Mouse (Mus musculus) intestine, embryonic 14.5 days (tissue): Measurements from ENCODE around the gene Olfr194. TPM values are rescaled to one million over a fixed set of nuclear protein-coding genes. Genes with fewer than 3 reads are reported as not detected.
"Not testable (repeated sequence)": the region's sequence is repeated elsewhere in the genome, so short reads cannot be mapped to it uniquely, and the experiment has no call there.

Experiments used
- ATAC-seq: fragments of 200-750 bp; cut with Nextera tagmentation; replicated peaks from 2 replicates; pipeline ENCODE4 v1.8.0; 2017; ENCODE audit warnings: low read depth, moderate number of reproducible peaks, moderate TSS enrichment, moderate library complexity; ENCODE audit not compliant: low FRiP score, low TSS enrichment
- DNase-seq: peaks from one replicate; pipeline ENCODE4 v3.0.0-alpha.2; 2018; ENCODE audit warnings: low spot score
- H3K27ac ChIP-seq: fragments of 300-500 bp; sonication (generic); 2 replicates; pipeline ENCODE4 v1.5.1; 2014; ENCODE audit warnings: low read depth, mild to moderate bottlenecking, control low read depth
- H3K27me3 ChIP-seq: fragments of 300-500 bp; sonication (generic); replicated peaks from 2 replicates; pipeline ENCODE4 v1.6.1; 2014; ENCODE audit warnings: low read length, control low read depth; ENCODE audit not compliant: control insufficient read depth, insufficient read depth
- H3K36me3 ChIP-seq: fragments of 300-500 bp; sonication (generic); 2 replicates; pipeline ENCODE4 v1.6.1; 2014; ENCODE audit warnings: low read length, control low read depth; ENCODE audit not compliant: control insufficient read depth, insufficient read depth
- H3K4me1 ChIP-seq: fragments of 300-500 bp; sonication (generic); replicated peaks from 2 replicates; pipeline ENCODE4 v1.6.1; 2014; ENCODE audit warnings: low read length, control low read depth, mixed read lengths; ENCODE audit not compliant: control insufficient read depth, insufficient read depth
- H3K4me2 ChIP-seq: fragments of 300-500 bp; sonication (generic); 2 replicates; pipeline ENCODE4 v1.6.1; 2014; ENCODE audit warnings: low read length
- H3K4me3 ChIP-seq: fragments of 300-500 bp; sonication (generic); 2 replicates; pipeline ENCODE4 v1.5.1; 2014; ENCODE audit warnings: low read depth, low read length, control low read depth, mixed read lengths
- H3K9ac ChIP-seq: fragments of 300-500 bp; sonication (generic); 2 replicates; pipeline ENCODE4 v1.6.1; 2014; ENCODE audit warnings: mild to moderate bottlenecking, low read length
- H3K9me3 ChIP-seq: fragments of 300-500 bp; sonication (generic); 2 replicates; pipeline ENCODE4 v1.6.1; 2016; ENCODE audit warnings: low read length, control low read depth; ENCODE audit not compliant: control insufficient read depth
- WGBS: fragments of 180-500 bp; shearing (Covaris S2); extraction: QIAGEN DNeasy Blood & Tissue Kit; methylation state at CpG from one replicate; pipeline ENCODE4 v1.1.7; 2014; 5-methylcytosine and 5-hydroxymethylcytosine counted together
- polyA plus RNA-seq: library from polyadenylated mRNA; unstranded; fragments of >200 nt; fragmentation: Nextera tagmentation; extraction: Ambion mirVana; gene quantifications from 2 replicates; pipeline ENCODE4 v1.2.1, GENCODE M21; 2014

Gene Olfr194
- polyA plus RNA-seq, 1 experiment from 2014 or later = not detected

DNA sequence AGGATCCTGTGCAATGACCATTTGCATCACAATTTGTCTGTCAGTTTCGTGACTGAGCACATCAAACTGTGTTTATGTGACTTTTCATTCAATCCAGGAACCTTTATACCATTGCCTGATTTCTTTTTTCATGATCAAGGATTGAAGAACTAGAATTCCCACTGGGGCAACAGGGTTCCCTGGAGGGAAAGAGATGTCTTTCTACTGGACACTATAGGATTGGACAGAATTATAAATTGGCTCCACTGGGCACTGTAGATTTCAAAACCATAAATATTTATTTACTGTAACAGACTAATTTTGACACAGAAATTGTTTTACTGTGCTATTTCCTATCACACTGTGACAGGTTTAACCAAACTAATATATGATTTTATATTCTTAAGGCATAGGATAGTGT is 31.1 kb downstream of the Olfr194 start, which contains the start of gene Olfr191:
TSS of gene Olfr191 (minus strand) at position 101 of the 400 bp plus-strand sequence.
- H3K27me3 ChIP-seq, H3K4me2 ChIP-seq, ATAC-seq, H3K4me3 ChIP-seq, H3K27ac ChIP-seq, DNase-seq, H3K9ac ChIP-seq, H3K36me3 ChIP-seq, H3K4me1 ChIP-seq, H3K9me3 ChIP-seq: not testable (repeated sequence)
- WGBS = 61% methylated on average over 1 of the region's 1 CpGs

DNA sequence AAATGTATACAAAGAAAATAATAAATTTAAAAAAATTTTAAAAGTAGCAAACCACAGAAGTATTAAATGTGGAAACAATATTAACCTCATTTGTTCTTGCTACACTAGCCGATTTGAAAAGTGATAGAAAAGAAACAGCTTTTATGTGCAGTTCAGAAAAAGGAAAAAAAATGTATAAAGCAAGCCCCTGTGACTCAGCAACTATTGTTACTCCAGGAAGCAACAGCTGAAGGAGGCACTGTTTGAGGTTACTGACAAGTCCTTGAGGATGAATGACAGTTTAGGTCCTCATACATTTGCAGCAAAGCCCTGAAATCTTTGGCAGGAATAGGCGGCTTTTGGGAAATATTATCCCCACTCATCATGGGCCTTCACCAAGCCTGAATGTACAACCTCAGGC is 39.8 kb downstream of the Olfr194 start:
- H3K9me3 ChIP-seq, H3K4me2 ChIP-seq, H3K4me1 ChIP-seq, H3K4me3 ChIP-seq, H3K36me3 ChIP-seq, DNase-seq, ATAC-seq, H3K27ac ChIP-seq, H3K9ac ChIP-seq, H3K27me3 ChIP-seq: not testable (repeated sequence)
- 84% methylated on average over 2 of the region's 2 CpGs for WGBS

DNA sequence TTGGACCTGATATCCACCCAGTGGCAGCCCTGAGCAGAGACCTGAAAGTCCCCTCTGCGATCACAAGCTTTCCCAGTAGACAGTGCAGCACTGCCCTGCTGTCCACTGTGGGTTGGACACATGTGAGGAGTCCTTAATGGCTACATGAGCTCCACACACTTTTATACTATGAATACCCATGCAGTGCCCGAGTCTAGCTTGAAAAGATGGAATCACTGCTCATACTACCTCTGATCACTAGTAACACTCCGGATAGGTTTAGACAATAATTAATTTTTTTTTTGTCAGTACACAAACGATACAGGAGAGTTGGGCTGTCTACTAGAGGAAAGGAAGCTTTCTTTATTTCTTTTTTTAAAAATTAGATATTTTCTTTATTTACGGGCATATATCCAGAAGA is 43.0 kb downstream of the Olfr194 start, which contains the start of gene Olfr190:
TSS of gene Olfr190 (minus strand) at position 101 of the 400 bp plus-strand sequence.
- ATAC-seq (no peak), DNase-seq (no peak)
- Histone ChIP-seq H3K9me3 (no peaks in the 10 kb centered on the region), H3K4me2 (no peak within 1 kb of the TSS), H3K4me3 (no peak within 1 kb of the TSS), H3K27ac (no peak within 1 kb of the TSS), H3K36me3 (no peaks in the 10 kb centered on the region), H3K4me1 (no peaks in the 10 kb centered on the region), H3K27me3 (no peaks in the 10 kb centered on the region), H3K9ac (no peak within 1 kb of the TSS)
- 93% methylated on average over 5 of the region's 5 CpGs for WGBS

DNA sequence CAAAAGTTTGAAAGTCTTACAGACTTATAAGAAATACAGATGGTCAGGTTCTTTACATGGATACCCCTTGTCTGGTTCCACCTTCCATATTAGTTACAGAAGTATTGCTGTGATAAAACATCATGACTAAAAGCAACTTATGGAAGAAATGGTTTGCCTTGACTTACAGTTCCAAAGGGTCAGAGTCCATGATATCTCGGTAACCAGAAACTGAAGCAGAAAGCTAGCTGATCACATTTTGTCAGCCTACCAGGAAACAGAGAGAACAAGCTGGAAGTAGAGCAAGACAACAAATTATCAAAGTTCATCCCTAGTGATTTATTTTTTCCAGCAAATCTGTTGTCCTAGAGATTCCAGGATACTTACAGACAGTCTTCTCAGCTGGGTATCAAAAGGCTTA is 47.3 kb downstream of the Olfr194 start:
- WGBS = 85% methylated on average over 1 of the region's 1 CpGs
- Histone ChIP-seq H3K4me1 (no peaks in the 10 kb centered on the region), H3K27me3 (no peaks in the 10 kb centered on the region), H3K4me3 (no peak overlapping the region), H3K4me2 (no peak overlapping the region), H3K9me3 (no peaks in the 10 kb centered on the region), H3K9ac (no peak overlapping the region), H3K27ac (no peak overlapping the region), H3K36me3 (no peaks in the 10 kb centered on the region)
- ATAC-seq (no peak), DNase-seq (no peak)

DNA sequence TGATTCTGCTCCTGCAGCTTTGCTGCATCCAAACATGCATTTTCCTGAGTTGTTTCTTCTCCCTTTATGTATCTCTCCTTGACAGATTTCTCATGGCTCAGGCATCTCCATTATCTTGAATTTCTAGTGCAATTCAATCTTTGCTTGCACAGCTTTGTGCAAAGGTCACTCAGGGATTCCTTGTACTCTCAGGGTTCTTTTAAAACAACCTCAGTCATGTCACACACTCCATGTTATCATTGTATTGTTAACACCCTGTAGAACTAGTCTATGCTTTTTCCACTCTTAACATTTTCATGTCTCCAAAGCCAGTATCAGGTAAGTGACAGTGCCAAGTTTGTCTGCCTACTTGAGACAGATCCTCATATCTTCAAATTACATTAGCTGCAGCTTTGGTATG is 49.1 kb downstream of the Olfr194 start:
- no peak for DNase-seq
- Histone ChIP-seq H3K27ac (no peak overlapping the region), H3K27me3 (no peaks in the 10 kb centered on the region), H3K9ac (no peak overlapping the region), H3K4me2 (no peak overlapping the region), H3K4me3 (no peak overlapping the region), H3K36me3 (no peaks in the 10 kb centered on the region), H3K4me1 (no peaks in the 10 kb centered on the region), H3K9me3 (no peaks in the 10 kb centered on the region)
- ATAC-seq = no peak

Other genes with a start within 250 kb of the Olfr194 start
- not detected in 2 replicates for gene Olfr177, start 246.3 kb downstream of the Olfr194 start, polyA plus RNA-seq
- not detected in 2 replicates for gene Olfr178, start 229.0 kb downstream of the Olfr194 start, polyA plus RNA-seq
- gene Olfr181, start 192.3 kb downstream of the Olfr194 start, polyA plus RNA-seq = not detected in 2 replicates
- not detected in 2 replicates for gene Olfr180, start 191.7 kb downstream of the Olfr194 start, polyA plus RNA-seq
- not detected in 2 replicates for gene Olfr183, start 125.7 kb downstream of the Olfr194 start, polyA plus RNA-seq
- not detected in 2 replicates for gene Olfr186, start 90.8 kb downstream of the Olfr194 start, polyA plus RNA-seq
- 0.14 TPM in 1 of 2 replicates, not detected in the other for gene Olfr187, start 81.3 kb downstream of the Olfr194 start, polyA plus RNA-seq
- not detected in 2 replicates for gene Olfr190, start 43.1 kb downstream of the Olfr194 start, polyA plus RNA-seq
- not detected in 2 replicates for gene Olfr191, start 31.2 kb downstream of the Olfr194 start, polyA plus RNA-seq
- not detected in 2 replicates for gene Olfr193, start 9.2 kb downstream of the Olfr194 start, polyA plus RNA-seq
- not detected in 2 replicates for gene Olfr195, start 26.0 kb upstream of the Olfr194 start, polyA plus RNA-seq
- not detected in 2 replicates for gene Olfr196, start 49.4 kb upstream of the Olfr194 start, polyA plus RNA-seq
- not detected in 2 replicates for gene Olfr198, start 82.5 kb upstream of the Olfr194 start, polyA plus RNA-seq
- gene Olfr199, start 98.7 kb upstream of the Olfr194 start, polyA plus RNA-seq = not detected in 2 replicates
- not detected in 2 replicates for gene Olfr201, start 151.6 kb upstream of the Olfr194 start, polyA plus RNA-seq
- not detected in 2 replicates for gene Olfr202, start 165.7 kb upstream of the Olfr194 start, polyA plus RNA-seq
- not detected in 2 replicates for gene Olfr203, start 177.8 kb upstream of the Olfr194 start, polyA plus RNA-seq
- gene Olfr204, start 197.2 kb upstream of the Olfr194 start, polyA plus RNA-seq = not detected in 2 replicates
- gene Olfr205, start 210.1 kb upstream of the Olfr194 start, polyA plus RNA-seq = not detected in 2 replicates
- gene Olfr206, start 228.2 kb upstream of the Olfr194 start, polyA plus RNA-seq = not detected in 2 replicates
- gene Olfr209, start 242.9 kb upstream of the Olfr194 start, polyA plus RNA-seq = not detected in 2 replicates